Mouse (Mus musculus): ENCODE measurements at regions not wholly inside any gene's neighbourhood (a gene's known extent, or its start where the extent isn't known, plus 50 kb on each side); places are given as distances from the start of the nearest gene placed in this dataset.

DNA sequence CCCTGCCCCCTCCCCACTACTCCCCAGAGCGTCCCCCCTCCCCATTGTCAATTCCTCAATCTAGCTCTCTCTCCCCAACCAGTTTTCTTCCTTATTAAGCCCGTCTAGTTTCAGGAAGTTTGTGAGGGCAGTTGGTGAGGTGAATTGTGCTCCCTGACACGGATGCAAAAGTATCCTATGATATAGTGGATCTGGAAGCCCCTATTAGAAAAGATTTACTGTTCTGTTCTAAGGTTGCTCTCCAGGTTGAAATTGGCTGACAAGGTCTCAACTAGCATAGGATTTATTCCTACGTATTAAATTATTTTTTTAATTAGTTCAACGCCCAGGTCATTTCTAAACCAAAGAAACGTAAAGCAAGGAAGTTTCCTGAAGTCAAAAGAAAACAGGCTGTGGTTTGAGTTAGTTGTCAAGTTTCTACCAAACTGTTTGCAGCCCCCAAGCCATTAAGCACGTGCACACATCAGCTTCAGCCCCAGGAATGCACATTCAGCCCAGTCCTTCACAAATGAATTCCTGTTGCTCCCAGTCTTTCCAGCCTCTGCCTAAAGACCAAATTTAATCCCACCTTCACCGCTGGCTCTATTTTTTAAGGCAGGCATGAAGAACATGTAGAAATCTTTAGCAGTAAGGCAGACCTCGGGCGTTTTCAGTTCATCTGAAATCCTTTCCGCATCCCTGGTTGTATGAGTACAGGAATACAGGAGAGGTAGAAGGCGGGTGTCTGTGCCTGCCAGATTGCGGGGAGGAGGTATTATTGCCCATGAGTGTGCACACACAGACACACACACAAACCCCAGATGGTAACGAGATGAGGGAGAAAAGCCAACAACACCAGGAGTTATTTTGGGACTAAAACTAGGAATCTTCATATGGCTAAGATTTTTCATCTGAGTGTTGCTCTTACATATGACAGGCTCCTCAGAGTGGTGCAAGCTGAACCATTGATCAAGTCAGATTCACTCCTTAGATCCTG lies 375.5 kb downstream of the Nuf2 start:
- no peak for DNase-seq

DNA sequence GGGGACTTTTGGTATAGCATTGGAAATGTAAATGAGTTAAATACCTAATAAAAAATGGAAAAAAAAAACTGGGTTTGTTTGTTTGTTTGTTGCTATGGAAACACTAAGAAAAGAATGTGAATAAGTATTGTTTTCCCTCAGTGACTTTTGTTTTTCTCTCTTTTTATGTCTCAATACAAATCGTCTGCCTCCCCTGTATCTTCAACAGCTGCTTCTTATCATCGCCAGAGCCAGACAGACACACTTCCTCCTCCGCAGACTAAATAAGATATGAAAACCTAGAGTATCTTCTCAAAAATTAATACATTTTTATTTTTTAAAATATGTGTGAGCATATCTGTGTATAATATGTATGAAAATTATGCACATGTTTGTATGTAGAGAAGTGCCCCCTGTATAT lies 389.0 kb downstream of the Nuf2 start:
- no peak for DNase-seq

DNA sequence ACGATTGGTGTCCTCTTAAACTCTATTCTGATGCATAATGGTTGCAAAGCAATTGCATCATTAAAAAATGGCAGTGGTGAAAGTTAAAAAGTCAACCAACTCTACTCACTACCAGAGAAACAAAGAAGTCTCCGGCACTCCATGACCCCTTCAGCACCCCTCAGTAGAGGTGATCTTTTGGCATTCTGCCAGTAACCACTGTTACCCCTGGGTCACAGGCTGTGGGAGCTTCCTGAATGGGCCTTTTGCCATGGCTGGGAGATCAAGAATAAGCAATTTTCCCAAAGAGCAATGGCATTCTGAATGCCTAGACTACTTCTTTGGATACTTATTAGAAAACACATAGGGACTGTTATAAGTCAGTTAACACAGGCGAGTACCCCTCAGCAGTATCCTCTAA lies 391.2 kb downstream of the Nuf2 start:
- DNase-seq, result no peak

DNA sequence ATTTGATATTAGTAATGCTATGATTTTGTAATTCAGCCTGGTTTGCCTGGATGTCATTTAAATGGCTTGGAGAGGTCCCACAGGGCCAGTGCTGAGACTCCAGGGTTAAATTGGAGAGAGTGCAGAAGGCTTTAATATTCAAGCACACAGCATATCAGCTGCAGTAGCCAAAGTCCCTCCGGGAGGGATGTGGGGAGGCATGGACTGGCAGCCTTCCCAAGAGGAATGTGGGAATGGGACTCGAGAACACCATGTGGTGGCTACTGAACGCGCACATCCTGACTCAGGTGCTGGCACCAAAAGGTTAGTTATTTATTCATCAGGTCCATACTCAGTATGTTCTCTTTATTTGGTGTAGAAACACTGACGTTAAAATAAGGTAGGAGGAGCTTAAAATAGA lies 391.8 kb downstream of the Nuf2 start:
- DNase-seq, result no peak

DNA sequence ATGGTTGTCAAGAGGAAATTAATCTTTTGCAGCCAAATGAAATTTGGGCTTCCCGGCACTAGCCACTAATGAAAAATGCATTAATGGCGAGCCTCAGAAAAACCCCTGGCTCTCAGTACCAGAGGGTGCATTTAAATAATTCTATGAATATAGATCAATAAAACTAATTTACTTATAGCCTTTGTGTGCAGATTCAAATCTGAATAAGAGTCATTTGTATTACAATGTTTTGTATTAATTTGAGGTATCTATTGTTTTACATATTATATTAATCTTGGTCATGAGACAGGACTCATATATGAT lies 392.1 kb downstream of the Nuf2 start:
- no peak for DNase-seq

DNA sequence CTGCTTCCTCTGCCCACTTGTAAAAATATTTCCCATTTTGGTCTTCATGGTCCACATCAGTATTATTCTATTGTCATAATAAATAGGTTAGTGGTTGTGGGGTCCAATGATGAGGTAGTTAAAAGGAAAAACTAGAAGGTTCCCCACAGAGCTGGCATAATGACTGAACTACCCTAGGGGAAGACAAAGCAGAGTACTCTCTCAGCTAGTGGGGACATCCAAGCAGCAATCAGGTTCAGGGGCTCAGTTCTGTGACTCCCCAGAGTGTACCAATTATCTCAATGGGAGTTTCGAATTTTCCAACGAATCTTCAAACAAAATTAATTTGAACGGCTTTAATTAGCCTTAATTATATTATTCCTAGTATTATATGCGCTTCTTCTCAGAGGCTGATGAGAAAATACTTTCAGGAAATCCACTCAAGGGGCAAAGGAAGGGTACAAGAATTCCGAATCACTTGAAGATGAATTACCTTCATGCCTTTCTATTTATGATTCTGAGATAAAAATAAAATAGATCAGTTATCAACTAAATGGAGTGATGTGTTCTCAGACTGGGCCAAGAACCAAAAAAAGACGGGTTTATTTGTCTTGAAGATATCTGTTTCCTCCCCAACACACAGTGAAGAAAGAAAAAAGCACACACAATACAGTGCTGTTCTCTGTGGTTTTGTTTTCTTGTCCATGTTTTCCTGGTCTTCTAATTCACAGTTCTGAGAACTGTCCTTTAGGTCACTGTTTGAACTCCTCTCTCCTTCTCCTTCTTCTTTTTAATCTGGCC lies 392.7 kb downstream of the Nuf2 start:
- no peak for DNase-seq

DNA sequence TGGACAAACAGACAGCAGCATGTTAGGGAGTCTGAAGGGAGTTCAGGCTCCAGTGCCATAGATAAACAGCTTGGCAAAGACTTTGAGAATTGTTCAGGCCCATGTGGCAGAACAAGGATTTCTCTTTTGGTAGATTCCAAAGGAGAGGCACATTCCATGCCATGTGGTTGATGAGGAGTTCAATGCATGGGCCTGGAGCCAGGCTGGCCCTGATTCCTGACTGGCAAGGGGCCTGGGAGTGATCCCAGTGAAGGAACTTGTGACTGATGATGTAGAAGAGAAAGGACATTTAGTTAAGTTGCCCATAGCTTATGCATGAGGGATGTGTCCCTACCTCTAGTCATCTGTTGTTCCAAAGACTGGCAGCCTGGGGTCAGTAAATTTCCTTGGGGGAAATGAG lies 395.7 kb downstream of the Nuf2 start:
- no peak for DNase-seq

DNA sequence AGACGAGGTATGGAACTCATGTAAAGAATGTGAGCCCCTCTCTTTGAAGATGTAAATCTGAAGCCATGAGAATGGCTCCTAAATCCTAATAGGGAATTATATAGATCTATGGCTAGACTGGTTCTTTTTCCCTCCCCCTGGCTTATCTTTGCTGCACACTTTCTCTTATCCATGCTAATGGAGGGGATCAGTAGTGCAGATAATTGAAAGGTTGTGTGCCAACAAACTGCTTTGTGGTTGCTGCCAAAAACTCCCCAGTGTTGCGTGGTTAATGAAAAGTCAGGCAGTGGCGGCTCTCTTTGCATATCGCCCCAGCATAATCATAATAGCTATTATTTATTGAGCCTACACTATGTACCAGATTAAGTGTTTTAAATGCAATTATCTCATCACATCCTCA lies 427.6 kb downstream of the Nuf2 start:
- DNase-seq, result no peak

DNA sequence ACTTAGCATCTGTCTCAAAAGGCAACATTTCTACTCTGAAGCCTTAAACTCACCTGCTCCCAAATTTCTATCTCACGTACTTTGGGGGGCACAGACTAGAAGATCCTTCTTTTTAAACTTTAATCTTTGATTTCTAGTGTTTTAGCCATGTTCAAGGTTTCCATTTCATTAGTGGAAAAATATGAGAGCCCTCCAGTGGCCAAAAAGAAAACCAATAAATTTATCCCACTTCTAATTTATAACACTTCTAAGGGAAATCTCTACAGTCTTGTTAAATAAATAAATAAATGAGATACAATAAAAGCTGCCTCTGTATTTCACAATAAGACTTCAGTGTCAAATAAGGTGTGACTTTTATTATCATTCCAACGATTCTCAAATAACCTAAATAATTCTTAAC lies 428.2 kb downstream of the Nuf2 start:
- no peak for DNase-seq

DNA sequence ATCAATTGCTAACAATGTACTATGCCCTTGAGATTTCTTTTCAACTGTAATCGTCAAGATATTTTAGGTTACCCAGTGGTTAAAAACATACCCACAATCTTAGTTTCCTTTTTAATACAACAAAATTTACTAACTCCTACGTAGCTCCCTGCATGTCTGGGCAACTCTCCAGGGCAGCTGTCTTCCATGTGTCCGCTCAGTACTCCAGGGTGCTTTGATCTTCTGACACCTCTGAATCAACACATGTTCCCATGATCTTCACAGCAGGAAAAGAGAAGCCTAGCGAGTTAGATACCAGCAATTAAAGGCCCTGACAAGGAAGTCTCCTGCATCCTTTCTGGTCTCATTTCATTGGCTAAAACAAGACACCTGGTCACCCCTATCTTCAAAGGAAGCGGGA lies 432.0 kb downstream of the Nuf2 start:
- no peak for DNase-seq

DNA sequence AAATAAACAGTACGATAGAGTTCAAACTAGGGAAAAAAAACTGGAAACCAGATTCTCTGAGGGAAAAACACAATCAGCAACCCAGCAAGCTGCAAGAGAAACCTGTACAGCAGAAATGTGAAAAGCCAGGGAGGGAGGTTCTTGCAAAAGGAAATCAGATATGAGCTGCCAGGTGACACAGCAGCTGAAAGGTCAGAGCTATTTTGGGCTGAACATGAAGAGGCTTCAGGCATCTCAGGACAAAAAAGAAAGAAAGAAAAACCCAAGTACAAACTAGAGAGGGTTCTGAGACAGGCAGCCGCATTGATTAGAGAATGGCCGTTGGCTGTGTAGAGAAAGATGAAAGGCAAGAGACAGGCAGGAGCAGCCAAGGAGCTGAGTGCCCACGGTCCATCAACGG lies 434.5 kb downstream of the Nuf2 start:
- DNase-seq, result no peak

DNA sequence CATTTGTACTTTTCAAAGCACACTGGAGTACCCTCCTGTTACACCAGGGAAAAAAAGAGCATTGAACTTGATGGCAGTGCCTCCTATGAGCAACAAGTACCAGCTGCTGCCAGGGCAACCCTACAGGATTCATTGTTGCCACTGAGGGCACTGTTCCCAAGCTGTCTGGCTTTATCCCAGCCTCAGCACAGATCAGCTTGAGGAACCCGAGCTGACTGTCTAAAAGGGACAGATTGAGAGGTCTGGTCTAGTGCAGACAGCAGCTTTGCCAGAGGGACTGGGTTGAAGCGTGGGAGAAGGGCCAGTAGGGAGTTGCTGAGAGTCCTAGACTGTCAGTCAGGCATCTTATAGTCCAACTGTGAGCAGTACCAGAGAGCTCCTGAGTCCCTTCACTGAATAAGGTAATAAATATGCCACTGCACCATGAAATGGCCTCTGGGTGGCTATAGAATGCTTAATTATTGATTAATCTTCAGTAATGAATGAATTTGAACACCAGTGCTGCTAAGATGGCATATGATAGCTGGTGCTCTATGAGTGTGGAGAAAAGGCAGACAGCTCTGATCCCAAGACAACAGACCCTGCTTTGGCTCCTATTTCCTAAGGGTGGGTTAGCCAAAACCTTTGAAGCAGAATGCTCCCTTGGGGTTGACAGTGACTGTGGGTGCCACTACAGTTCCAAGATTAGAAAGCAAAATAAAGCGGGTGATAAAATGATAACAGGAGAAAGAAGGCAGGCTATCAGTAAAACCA lies 437.5 kb downstream of the Nuf2 start:
- peak; percentile 8 to 10 for DNase-seq

DNA sequence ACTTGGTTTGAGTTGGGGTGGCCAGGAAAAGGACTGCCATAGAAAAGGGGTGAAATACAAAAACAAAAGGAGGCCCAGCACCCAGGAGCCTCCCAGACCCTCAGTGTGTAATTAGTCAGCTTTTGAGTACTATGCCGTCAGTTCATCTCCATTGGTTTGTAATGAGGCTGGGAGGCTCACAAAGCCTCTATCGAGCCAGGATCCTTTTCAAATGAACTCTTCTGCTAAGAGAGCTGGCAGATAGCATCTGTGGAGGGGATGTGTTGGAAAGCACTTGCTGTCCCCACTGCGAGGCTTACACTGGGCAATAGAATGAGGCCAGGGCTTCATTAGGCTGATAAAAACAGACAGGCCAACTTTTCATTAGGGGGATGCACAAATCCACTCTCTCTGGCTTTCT lies 445.2 kb downstream of the Nuf2 start:
- DNase-seq, result no peak

DNA sequence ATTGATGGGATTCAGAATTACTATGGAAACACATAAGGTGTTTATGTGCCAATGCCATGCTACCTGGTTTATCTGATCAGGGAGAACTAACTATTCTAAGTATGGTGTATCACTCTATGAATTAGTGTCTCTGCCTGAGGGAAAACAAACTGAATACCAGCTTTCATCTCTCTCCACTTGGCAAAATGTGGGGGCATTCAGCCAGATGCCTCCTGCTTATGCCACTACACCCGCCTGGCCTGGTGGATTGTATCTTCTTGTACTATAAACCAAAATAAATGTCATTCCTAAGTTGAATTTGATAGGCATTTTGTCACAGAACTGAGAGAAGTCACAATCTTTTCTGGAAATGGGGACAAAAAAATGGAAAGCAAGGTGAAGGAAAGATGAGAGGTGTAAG lies 450.6 kb downstream of the Nuf2 start:
- no peak for DNase-seq

DNA sequence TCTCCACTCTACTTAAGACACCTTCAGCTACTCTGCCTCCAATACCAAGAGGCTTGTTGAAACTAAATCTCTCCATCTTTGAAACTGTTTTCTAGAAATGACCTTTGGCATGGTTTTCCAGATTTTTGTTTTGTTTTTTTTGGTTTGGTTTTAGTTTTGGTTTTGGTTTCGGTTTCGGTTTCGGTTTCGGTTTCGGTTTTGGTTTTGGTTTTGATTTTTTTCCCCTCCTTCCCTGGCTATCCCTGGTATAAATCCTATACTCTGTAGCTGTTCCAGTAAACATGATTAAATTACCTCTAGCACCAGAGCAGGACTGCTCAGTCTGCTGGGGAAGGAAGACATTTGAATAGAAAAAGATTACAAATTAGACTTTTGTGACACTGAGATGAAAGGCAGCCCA lies 454.0 kb downstream of the Nuf2 start:
- no peak for DNase-seq

DNA sequence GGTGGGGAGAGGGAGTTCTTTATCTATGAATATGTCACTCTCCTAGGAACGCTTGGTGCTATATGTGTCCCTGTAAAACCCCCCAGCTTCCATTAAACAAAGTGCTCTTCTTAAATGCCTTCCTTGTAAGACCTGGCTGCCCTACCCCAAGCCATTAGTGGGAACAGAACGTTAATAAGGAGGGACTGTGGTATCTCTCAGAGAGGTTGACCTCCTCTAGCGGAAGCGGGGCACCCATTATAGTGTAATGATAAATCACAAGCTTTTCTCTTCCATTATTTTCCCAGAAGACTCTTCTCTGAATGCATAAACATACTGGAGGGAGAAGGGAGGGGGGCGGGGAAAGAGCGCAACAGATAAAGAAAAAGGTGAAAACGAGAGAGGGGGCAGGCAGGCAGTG lies 455.3 kb downstream of the Nuf2 start:
- no peak for DNase-seq

DNA sequence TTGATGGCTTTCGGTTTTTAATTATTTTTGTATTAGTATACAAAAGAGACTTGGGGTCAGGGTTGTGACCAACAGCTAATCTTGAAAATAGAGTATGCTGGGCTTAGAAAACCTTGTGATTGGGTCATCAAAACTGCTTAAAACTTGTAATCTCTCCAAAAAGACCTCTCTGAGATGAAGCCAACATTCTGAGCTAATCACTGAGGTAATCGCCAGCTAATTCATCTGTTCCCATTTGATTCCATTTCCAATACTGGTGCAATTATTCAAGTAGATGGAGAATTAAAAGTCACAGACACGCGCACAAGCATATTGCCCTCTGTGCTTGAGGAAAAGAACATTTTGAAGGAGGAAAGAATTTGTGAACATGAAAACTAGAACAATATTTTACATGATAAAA lies 459.9 kb downstream of the Nuf2 start:
- no peak for DNase-seq

DNA sequence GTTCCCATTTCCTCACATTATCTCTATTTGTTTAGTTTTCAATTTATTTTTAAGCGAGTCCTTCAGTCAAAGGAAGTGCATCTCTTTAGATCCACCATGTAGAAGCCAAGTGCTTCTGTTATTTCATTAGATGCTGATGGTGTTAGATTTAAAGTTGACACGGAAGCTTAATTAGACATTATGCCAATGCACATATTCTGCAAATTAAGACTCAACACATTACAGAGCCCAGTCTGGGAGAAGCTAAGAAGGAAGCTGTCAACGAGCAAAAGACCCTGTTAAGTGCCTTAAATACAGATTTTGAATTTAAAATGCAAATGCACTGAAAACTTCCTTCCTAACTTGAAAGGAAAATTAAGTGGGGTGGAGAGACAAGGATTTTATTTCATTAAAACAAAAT lies 461.6 kb downstream of the Nuf2 start:
- DNase-seq, result no peak

DNA sequence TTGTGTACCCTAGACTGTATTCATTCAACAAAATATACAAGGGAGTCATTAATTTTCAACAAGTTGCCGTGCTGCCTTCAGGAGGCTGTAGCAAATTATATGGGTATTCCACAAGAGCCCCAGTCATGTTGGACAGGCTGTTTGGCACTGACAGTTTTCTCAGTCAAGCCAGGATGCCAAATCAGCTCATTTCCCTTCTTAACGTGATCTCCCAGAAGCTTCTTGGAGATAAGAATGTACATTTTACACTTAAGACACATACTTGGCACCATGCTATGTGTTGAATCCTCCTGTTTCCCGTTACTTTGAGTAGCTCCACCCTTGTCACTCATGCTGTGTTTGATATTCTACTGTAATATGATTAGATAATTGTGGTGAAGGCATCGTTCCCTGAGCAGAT lies 464.5 kb downstream of the Nuf2 start:
- DNase-seq, result no peak

DNA sequence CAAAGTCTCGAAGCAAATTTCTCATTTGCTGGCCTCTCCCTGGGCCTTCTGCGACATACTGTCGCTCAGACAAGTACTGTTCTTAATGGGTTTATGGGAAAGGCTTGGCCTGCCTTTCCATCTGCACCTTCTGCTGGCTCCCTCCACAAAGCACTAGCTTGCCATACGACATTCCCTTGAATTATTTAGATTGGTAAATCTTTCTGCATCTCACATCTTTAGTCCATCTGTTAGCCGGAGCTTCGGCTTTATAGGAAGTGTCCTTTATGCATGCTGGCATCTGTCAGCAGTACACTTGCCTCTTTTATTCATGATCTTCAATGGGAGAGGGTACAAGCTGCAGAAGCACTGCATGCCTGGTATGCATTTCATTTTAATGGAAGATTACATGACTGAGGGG lies 470.6 kb downstream of the Nuf2 start:
- DNase-seq, result no peak

DNA sequence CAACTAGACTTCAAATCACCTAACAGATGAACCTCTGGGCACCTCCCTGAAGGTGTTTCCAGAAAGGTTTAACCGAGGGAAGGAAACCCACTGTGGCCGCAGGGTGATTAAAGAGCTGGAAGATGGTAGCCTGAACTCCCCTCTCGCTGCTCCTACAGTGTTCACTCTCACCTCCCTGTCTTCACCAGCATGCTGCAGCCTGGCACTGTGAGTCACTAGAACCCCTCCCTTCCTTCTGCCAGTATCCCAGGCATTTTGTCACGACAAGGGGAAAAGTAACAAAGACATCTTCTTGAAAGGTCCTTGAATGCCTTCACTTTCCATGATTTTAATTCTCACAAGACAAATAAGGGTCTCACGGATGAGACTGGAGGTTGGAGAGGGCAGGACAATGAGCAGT lies 471.1 kb downstream of the Nuf2 start:
- DNase-seq, result no peak

DNA sequence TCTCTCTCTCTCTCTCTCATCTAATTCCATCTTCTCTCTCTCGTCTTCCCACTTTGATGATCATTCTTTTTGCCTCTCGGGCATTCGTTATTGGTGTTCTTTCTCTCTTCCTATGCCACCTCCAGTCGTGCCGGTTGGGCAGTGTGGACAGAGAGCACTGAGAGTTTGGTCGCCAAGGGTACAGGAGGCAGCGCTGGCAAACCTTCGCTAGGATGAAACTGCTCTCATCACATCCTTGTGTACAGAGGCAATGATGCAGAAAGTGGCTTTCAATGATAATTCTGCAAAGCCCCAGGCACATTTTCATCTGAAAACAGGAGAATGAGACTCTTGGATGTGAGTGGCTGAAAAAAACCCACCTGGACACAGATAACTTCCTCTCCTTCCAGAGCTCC lies 479.4 kb downstream of the Nuf2 start:
- no peak for DNase-seq

DNA sequence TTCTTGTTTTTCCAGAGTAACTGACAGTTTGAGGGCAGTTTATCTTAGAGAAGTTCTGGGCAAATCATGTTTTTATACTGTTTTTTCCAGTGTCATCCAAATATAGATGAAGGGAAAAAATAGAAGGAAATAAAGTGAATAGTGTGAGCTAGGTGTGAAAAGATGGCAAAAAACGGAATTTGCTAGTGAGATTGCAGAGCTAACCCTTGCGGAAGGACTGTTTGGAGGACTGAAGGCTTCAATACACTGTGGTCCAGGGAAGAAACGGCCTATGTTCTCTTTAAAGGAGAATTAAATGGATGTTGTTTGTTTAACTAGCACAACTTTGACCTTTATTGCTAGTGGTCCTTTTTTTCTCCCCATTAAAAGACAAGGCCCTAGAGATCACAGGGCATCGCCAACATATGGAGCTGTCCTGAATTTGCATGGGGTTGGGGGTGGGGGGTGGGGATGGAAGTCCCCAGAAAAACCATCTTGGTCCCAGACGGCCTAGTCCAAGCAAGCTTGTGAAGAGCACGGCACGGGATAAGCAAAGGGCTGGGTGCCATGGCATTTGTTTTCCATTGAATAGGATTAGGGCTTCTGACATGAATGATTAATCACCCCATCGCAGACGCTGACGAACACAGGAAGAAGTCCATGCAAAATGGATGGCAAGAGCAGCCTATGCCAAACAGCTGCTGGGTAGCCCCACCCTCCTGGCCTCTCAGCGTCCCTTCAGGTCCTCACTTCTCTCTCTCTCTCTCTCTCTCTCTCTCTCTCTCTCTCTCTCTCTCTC lies 480.0 kb downstream of the Nuf2 start:
- no peak for DNase-seq

All from cerebellum, adult 18-20 months (tissue).